Mouse (Mus musculus): ENCODE measurements around the gene Cog1.

DNA sequence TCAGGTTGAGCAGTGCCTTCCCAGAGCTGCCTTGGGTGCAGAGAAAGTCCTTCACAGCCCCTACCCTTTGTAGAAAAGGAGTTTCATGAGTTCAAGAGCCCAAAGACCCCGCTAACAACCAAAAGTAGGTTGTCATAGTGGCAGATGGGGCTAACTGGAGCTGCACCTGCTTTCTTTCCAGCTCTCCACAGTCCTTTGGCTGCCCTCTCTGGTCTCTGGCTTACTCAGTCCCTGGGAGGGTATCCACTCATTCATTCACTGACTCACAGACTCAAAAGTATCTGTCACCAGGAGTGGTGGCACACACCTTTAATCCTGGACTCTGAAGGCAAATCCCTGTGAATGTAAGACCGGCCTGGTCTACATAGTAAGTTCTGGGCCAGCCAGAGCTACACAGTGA, 67.2 kb downstream of the Cog1 start:
- TF ChIP-seq POLR2A (IDR thresholded peaks at IDR 0.05; ENCODE audit: borderline replicate concordance, low read depth, low read length) (no peak), CTCF (IDR thresholded peaks at IDR 0.05; ENCODE audit: low read depth, low read length) (no peak)

All from bone marrow macrophage, adult 2 months (primary cell).